Mouse (Mus musculus): Measurements from ENCODE around the gene Gm48552. TPM values are rescaled to one million over a fixed set of nuclear protein-coding genes. Genes with fewer than 3 reads are reported as not detected.

Gene Gm48552
- total and polyA plus RNA-seq, 3 experiments: 0.46 to 1.1 (median 0.98) TPM

- 0 out of 2 replicates have a peak, but pooled peaks have one; percentile 37 for TF ChIP-seq MAZ (IDR thresholded peaks at IDR 0.05; ENCODE audit: low read depth, low read length)
- TF ChIP-seq NELFE (IDR thresholded peaks at IDR 0.05; ENCODE audit: low read depth, low read length): peak; percentile 69
- TF ChIP-seq MXI1 (IDR thresholded peaks at IDR 0.05; ENCODE audit: low read depth, low read length): peak; percentile 73
- TF ChIP-seq TCF12 (IDR thresholded peaks at IDR 0.05; ENCODE audit: low read depth, low read length): no peak
- TF ChIP-seq MYC (IDR thresholded peaks at IDR 0.05; ENCODE audit: low read depth, low read length): peak; percentile 22; the same call in 1 of the 2 replicates
- TF ChIP-seq SMC3 (IDR thresholded peaks at IDR 0.05; ENCODE audit: low read depth, low read length): no peak
- TF ChIP-seq USF1 (IDR thresholded peaks at IDR 0.05; ENCODE audit: low read depth, low read length): no peak
- peak in 1 of 2 experiments; percentile 27; a peak in 1 of 4 replicates for TF ChIP-seq CTCF (conservative IDR thresholded peaks at IDR 0.05 in 1 of 2, IDR thresholded peaks at IDR 0.05 in 1 of 2; ENCODE audit: low read depth in 2 of 2, low read length in 2 of 2)
- TF ChIP-seq UBTF (IDR thresholded peaks at IDR 0.05; ENCODE audit: low read depth, low read length): no peak
- peak; percentile 53 for TF ChIP-seq NRF1 (IDR thresholded peaks at IDR 0.05; ENCODE audit: low read depth, low read length)
- TF ChIP-seq POLR2A (IDR thresholded peaks at IDR 0.05; ENCODE audit: low read depth, low read length): peak; percentile 61
- no peak for TF ChIP-seq JUND (conservative IDR thresholded peaks at IDR 0.05; ENCODE audit: low read depth, low read length)
- no peak for TF ChIP-seq ETS1 (conservative IDR thresholded peaks at IDR 0.05; ENCODE audit: low read depth, low read length)
- TF ChIP-seq ZMIZ1 (IDR thresholded peaks at IDR 0.05; ENCODE audit: low read depth, low read length): peak; percentile 71; the same call in 1 of the 2 replicates
- no peak for TF ChIP-seq ZC3H11A (IDR thresholded peaks at IDR 0.05; ENCODE audit: low read depth, low read length)
These were observed 12.0 kb upstream of the Gm48552 start (continued) for GRCm38 (mm10) chr10:81376561-81377361.

- H3K9me3 ChIP-seq (replicated peaks; ENCODE audit: low read length): no peaks in the 10 kb centered on the region
- dilution Hi-C loops (cut with MboI; ENCODE audit: extremely low pct_ligation_motif_present, extremely low pct_unique_long_range_greater_than_20kb, low sequenced_read_pairs) (no loop called here), in situ Hi-C loops (cut with MboI; ENCODE audit: low pct_ligation_motif_present, low pct_unique_long_range_greater_than_20kb, low sequenced_read_pairs) (no loop called here)
- TF ChIP-seq MAFK (IDR thresholded peaks at IDR 0.05; ENCODE audit: insufficient replicate concordance, low read length): no peak
- TF ChIP-seq GABPA (IDR thresholded peaks at IDR 0.05; ENCODE audit: insufficient replicate concordance, low read depth, low read length): no peak
- no peak for TF ChIP-seq ZMIZ1 (IDR thresholded peaks at IDR 0.05; ENCODE audit: low read depth, low read length)
- TF ChIP-seq E2F4 (IDR thresholded peaks at IDR 0.05; ENCODE audit: insufficient replicate concordance, low read depth, low read length): no peak
- TF ChIP-seq MAX (IDR thresholded peaks at IDR 0.05; ENCODE audit: low read length): no peak
- TF ChIP-seq ZNF384 (IDR thresholded peaks at IDR 0.05; ENCODE audit: low read depth, low read length): no peak
- TF ChIP-seq BHLHE40 (IDR thresholded peaks at IDR 0.05; ENCODE audit: low read depth, low read length): no peak
- no peak for TF ChIP-seq JUND (conservative IDR thresholded peaks at IDR 0.05; ENCODE audit: low read depth, low read length)
- TF ChIP-seq ETS1 (conservative IDR thresholded peaks at IDR 0.05; ENCODE audit: low read depth, low read length): no peak
- H3K4me3 ChIP-seq (replicated peaks in 1 of 3; ENCODE audit: low read depth in 2 of 3, low read length in 2 of 3, poor library complexity in 1 of 3): peak overlapping the region; percentile 75 to 97 (median 90)
- DNase-seq (ENCODE audit: extremely low read depth): no peak
- H3K4me2 ChIP-seq (ENCODE audit: insufficient read depth, low read depth, poor library complexity, severe bottlenecking): peak overlapping the region; percentile 94
- H3K9ac ChIP-seq (ENCODE audit: insufficient read depth, low read depth): peak overlapping the region; percentile 90
- H3K4me1 ChIP-seq (ENCODE audit: control insufficient read depth in 1 of 2, insufficient read depth in 2 of 2): peaks cover 5 to 42% of the 10 kb centered on the region in 2 experiments; a peak in 3 of 4 replicates
- no peaks in the 10 kb centered on the region for H3K27me3 ChIP-seq (replicated peaks)
- peaks cover 24 to 31% of the 10 kb centered on the region in 2 experiments for H3K36me3 ChIP-seq (replicated peaks in 1 of 2; ENCODE audit: control insufficient read depth in 1 of 2, insufficient read depth in 1 of 2, low read length in 1 of 2)
- peak overlapping the region; percentile 29; the same call in 1 of the 2 replicates for H3K27ac ChIP-seq (ENCODE audit: insufficient read depth, low read depth)
- peaks cover 36% of the 10 kb centered on the region for H3K79me2 ChIP-seq (replicated peaks; ENCODE audit: control insufficient read depth, extremely low read depth, insufficient read depth, poor library complexity, severe bottlenecking)
These were observed 11.5 kb upstream of the Gm48552 start for GRCm38 (mm10) chr10:81377362-81377664.
